Mouse (Mus musculus): Measurements from ENCODE around the gene Fbxo34. TPM values are rescaled to one million over a fixed set of nuclear protein-coding genes. Genes with fewer than 3 reads are reported as not detected.

Gene Fbxo34
- polyA plus RNA-seq, 1 experiment from 2014 or later = 18.1 TPM

- no peaks in the 10 kb centered on the region for H3K27me3 ChIP-seq (ENCODE audit: control insufficient read depth, insufficient read depth, low read length)
- TF ChIP-seq EP300 (optimal IDR thresholded peaks at IDR 0.05) (no peak), CTCF (IDR thresholded peaks at IDR 0.05; ENCODE audit: low read depth) (peak; percentile 59)
- no peaks in the 10 kb centered on the region for H3K9me3 ChIP-seq (ENCODE audit: control insufficient read depth, low read length)
- H3K4me2 ChIP-seq (replicated peaks; ENCODE audit: low read depth) = peak overlapping the region; percentile 23; the same call in 1 of the 2 replicates
- H3K36me3 ChIP-seq (ENCODE audit: control insufficient read depth, insufficient read depth, low read length) = no peaks in the 10 kb centered on the region
- no peak for ATAC-seq (ENCODE audit: low FRiP score, low TSS enrichment)
- no peak overlapping the region for H3K9ac ChIP-seq (ENCODE audit: low read length)
- H3K4me1 ChIP-seq (replicated peaks; ENCODE audit: control insufficient read depth, insufficient read depth) = no peaks in the 10 kb centered on the region
- H3K4me3 ChIP-seq (ENCODE audit: low read depth, low read length) = no peak overlapping the region
- WGBS = 81% methylated on average over 8 of the region's 8 CpGs
- DNase-seq (ENCODE audit: low spot score) = no peak
- peak overlapping the region; percentile 84 for H3K27ac ChIP-seq (replicated peaks)
Observed at GRCm38 (mm10) chr14:47515636-47516035, 65.4 kb downstream of the Fbxo34 start.

- Histone ChIP-seq H3K4me3 (ENCODE audit: low read depth, low read length) (no peak overlapping the region), H3K9me3 (ENCODE audit: control insufficient read depth, low read length) (no peaks in the 10 kb centered on the region), H3K36me3 (ENCODE audit: control insufficient read depth, insufficient read depth, low read length) (no peaks in the 10 kb centered on the region), H3K4me2 (replicated peaks; ENCODE audit: low read depth) (no peak overlapping the region), H3K27me3 (ENCODE audit: control insufficient read depth, insufficient read depth, low read length) (no peaks in the 10 kb centered on the region), H3K27ac (replicated peaks) (peak overlapping the region; percentile 56), H3K4me1 (replicated peaks; ENCODE audit: control insufficient read depth, insufficient read depth) (no peaks in the 10 kb centered on the region), H3K9ac (ENCODE audit: low read length) (no peak overlapping the region)
- 55% methylated on average over 6 of the region's 6 CpGs for WGBS
- no peak for TF ChIP-seq EP300 (optimal IDR thresholded peaks at IDR 0.05)
- TF ChIP-seq CTCF (IDR thresholded peaks at IDR 0.05; ENCODE audit: low read depth) = no peak
- peak; percentile 31; the same call in 1 of the 2 replicates for ATAC-seq (ENCODE audit: low FRiP score, low TSS enrichment)
- DNase-seq (ENCODE audit: low spot score) = no peak
Observed at GRCm38 (mm10) chr14:47516755-47517154, 66.5 kb downstream of the Fbxo34 start.

- DNase-seq (ENCODE audit: low spot score) = peak; percentile 62
- 58% methylated on average over 6 of the region's 6 CpGs for WGBS
- no peaks in the 10 kb centered on the region for H3K4me1 ChIP-seq (replicated peaks; ENCODE audit: control insufficient read depth, insufficient read depth)
- no peak overlapping the region for H3K4me2 ChIP-seq (replicated peaks; ENCODE audit: low read depth)
- H3K27ac ChIP-seq (replicated peaks) = no peak overlapping the region
- H3K4me3 ChIP-seq (ENCODE audit: low read depth, low read length) = no peak overlapping the region
- no peaks in the 10 kb centered on the region for H3K9me3 ChIP-seq (ENCODE audit: control insufficient read depth, low read length)
- no peak for ATAC-seq (ENCODE audit: low FRiP score, low TSS enrichment)
- H3K27me3 ChIP-seq (ENCODE audit: control insufficient read depth, insufficient read depth, low read length) = no peaks in the 10 kb centered on the region
- no peaks in the 10 kb centered on the region for H3K36me3 ChIP-seq (ENCODE audit: control insufficient read depth, insufficient read depth, low read length)
- TF ChIP-seq CTCF (IDR thresholded peaks at IDR 0.05; ENCODE audit: low read depth) = no peak
- no peak for TF ChIP-seq EP300 (optimal IDR thresholded peaks at IDR 0.05)
- H3K9ac ChIP-seq (ENCODE audit: low read length) = no peak overlapping the region
Observed at GRCm38 (mm10) chr14:47518619-47519018, 68.4 kb downstream of the Fbxo34 start.

- no peak overlapping the region for H3K4me2 ChIP-seq (replicated peaks; ENCODE audit: low read depth)
- no peaks in the 10 kb centered on the region for H3K9me3 ChIP-seq (ENCODE audit: control insufficient read depth, low read length)
- H3K27me3 ChIP-seq (ENCODE audit: control insufficient read depth, insufficient read depth, low read length) = no peaks in the 10 kb centered on the region
- DNase-seq (ENCODE audit: low spot score) (no peak), ATAC-seq (ENCODE audit: low FRiP score, low TSS enrichment) (no peak)
- no peaks in the 10 kb centered on the region for H3K36me3 ChIP-seq (ENCODE audit: control insufficient read depth, insufficient read depth, low read length)
- H3K4me3 ChIP-seq (ENCODE audit: low read depth, low read length) = no peak overlapping the region
- WGBS = 76% methylated on average over 13 of the region's 13 CpGs
- H3K9ac ChIP-seq (ENCODE audit: low read length) = no peak overlapping the region
- TF ChIP-seq CTCF (IDR thresholded peaks at IDR 0.05; ENCODE audit: low read depth) = no peak
- TF ChIP-seq EP300 (optimal IDR thresholded peaks at IDR 0.05) = no peak
- no peaks in the 10 kb centered on the region for H3K4me1 ChIP-seq (replicated peaks; ENCODE audit: control insufficient read depth, insufficient read depth)
- no peak overlapping the region for H3K27ac ChIP-seq (replicated peaks)
Observed at GRCm38 (mm10) chr14:47520751-47521449, 70.7 kb downstream of the Fbxo34 start.

GRCm38 (mm10) chr14:47521609-47522008 is 71.4 kb downstream of the Fbxo34 start:
- ATAC-seq (ENCODE audit: low FRiP score, low TSS enrichment) (no peak), DNase-seq (ENCODE audit: low spot score) (no peak)
- Histone ChIP-seq H3K4me3 (ENCODE audit: low read depth, low read length) (no peak overlapping the region), H3K27me3 (ENCODE audit: control insufficient read depth, insufficient read depth, low read length) (no peaks in the 10 kb centered on the region), H3K4me2 (replicated peaks; ENCODE audit: low read depth) (no peak overlapping the region), H3K4me1 (replicated peaks; ENCODE audit: control insufficient read depth, insufficient read depth) (no peaks in the 10 kb centered on the region), H3K36me3 (ENCODE audit: control insufficient read depth, insufficient read depth, low read length) (no peaks in the 10 kb centered on the region), H3K9ac (ENCODE audit: low read length) (no peak overlapping the region), H3K9me3 (ENCODE audit: control insufficient read depth, low read length) (no peaks in the 10 kb centered on the region), H3K27ac (replicated peaks) (no peak overlapping the region)
- TF ChIP-seq EP300 (optimal IDR thresholded peaks at IDR 0.05) = no peak
- no peak for TF ChIP-seq CTCF (IDR thresholded peaks at IDR 0.05; ENCODE audit: low read depth)
- 78% methylated on average over 1 of the region's 1 CpGs for WGBS

- no peaks in the 10 kb centered on the region for H3K27me3 ChIP-seq (ENCODE audit: control insufficient read depth, insufficient read depth, low read length)
- no peak for DNase-seq (ENCODE audit: low spot score)
- no peak overlapping the region for H3K4me3 ChIP-seq (ENCODE audit: low read depth, low read length)
- no peaks in the 10 kb centered on the region for H3K36me3 ChIP-seq (ENCODE audit: control insufficient read depth, insufficient read depth, low read length)
- H3K9me3 ChIP-seq (ENCODE audit: control insufficient read depth, low read length) = no peaks in the 10 kb centered on the region
- H3K4me2 ChIP-seq (replicated peaks; ENCODE audit: low read depth) = no peak overlapping the region
- WGBS = 44% methylated on average over 7 of the region's 7 CpGs
- no peak for ATAC-seq (ENCODE audit: low FRiP score, low TSS enrichment)
- no peak for TF ChIP-seq CTCF (IDR thresholded peaks at IDR 0.05; ENCODE audit: low read depth)
- TF ChIP-seq EP300 (optimal IDR thresholded peaks at IDR 0.05) = no peak
- H3K4me1 ChIP-seq (replicated peaks; ENCODE audit: control insufficient read depth, insufficient read depth) = no peaks in the 10 kb centered on the region
- no peak overlapping the region for H3K9ac ChIP-seq (ENCODE audit: low read length)
- H3K27ac ChIP-seq (replicated peaks) = no peak overlapping the region
Observed at GRCm38 (mm10) chr14:47522301-47522700, 72.1 kb downstream of the Fbxo34 start.
